Comparison of ENCODE assay signal across 8 mouse cellular contexts in the genomic region with DNA sequence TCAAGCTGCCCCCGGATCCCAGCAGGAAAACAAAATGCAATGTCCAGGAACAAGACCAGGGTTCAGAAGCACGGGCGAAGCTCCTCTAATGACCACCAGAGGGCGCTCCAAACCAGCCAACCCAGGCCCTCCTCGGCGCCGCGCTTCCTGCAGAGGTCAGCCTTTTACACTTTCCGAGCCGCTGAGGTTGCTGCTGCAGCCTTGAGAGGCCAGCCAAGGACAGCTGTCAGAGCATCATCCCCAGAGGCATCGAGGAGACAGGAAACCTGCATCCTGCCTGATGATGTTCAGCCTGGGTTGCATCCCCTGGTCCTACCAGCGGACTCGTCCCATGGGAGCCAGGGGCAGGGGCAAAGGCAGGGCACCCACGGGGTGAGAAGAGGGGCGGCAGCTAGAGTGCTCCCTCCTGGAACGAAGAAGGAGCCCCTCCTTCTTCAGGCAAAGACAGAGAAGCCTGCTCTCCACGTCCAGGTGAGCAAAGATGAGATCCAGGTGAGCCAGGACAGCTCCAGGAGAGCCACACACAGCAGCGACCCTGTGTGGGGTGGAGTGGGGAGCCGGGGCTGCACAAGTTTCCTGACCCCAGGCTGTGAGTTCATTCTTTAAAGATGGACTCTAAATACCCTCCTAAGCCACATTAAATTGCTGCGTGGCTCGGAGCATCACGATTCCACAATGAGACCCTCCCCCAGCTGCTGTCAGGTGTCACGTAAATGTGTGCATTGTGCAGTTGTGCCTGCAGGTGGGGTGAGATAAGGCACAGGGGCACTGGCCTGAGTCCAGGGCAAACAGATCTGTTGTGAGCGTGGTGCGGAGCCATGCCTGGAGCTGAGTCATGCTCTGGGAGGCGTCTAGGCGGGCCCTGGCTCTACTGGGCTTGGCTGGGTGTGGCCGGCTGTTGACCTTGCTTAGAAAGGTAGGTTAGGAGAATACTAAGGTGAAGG. TPM values are rescaled to one million over a fixed set of nuclear protein-coding genes. Genes with fewer than 3 reads are reported as not detected.
A peak's percentile ranks its signal among the peaks of the same experiment; 100 is the strongest.
DNase-seq lines count a peak whose midpoint lies in the region; ATAC-seq lines count a peak whose summit lies in the region.

A gene (plus strand): TSS at position 204 of the 944 bp plus-strand sequence.

- no peaks in the 10 kb centered on the region for H3K9me3 ChIP-seq in hindbrain, embryonic 13.5 days

- 19% methylated on average over 28 of the region's 28 CpGs for WGBS in hindbrain, embryonic 13.5 days

- ATAC-seq in hindbrain, embryonic 13.5 days (ENCODE audit: low FRiP score), result peak; percentile 81

- H3K4me2 ChIP-seq in hindbrain, embryonic 13.5 days, result peak within 1 kb of the TSS; percentile 55

- peak within 1 kb of the TSS; percentile 68 for H3K9ac ChIP-seq in hindbrain, embryonic 13.5 days

- H3K36me3 ChIP-seq in hindbrain, embryonic 13.5 days, result no peaks in the 10 kb centered on the region

- peaks cover 8% of the 10 kb centered on the region for H3K4me1 ChIP-seq in hindbrain, embryonic 13.5 days (replicated peaks)

- H3K4me3 ChIP-seq in hindbrain, embryonic 13.5 days, result peak within 1 kb of the TSS; percentile 29

- DNase-seq in Muller cell, postnatal 12 days (ENCODE audit: inconsistent ontology term), result peak; percentile 85
- peak; percentile 93 to 95 for DNase-seq in cerebellum, postnatal 10 days
- DNase-seq in frontal cortex, postnatal 14 days (ENCODE audit: low spot score in 2 of 2), result peak; percentile 64 to 87
- peak; percentile 82 to 84 for DNase-seq in layer of hippocampus, postnatal 14 days (ENCODE audit: low spot score in 2 of 2)
- DNase-seq in lung, postnatal 10 days, result peak; percentile 87
- DNase-seq in ovary, postnatal 14 days (ENCODE audit: low spot score), result peak; percentile 86
- peak; percentile 25 to 75 for DNase-seq in thymus, postnatal 10 days (ENCODE audit: low spot score in 2 of 2)

- H3K27me3 ChIP-seq in hindbrain, embryonic 13.5 days, result peaks cover 35% of the 10 kb centered on the region

- no peak within 1 kb of the TSS for H3K27ac ChIP-seq in hindbrain, embryonic 13.5 days

RNA-seq across cellular contexts. Expression of the gene that starts here (rescaled TPM):
- polyA plus RNA-seq in hindbrain, embryonic 13.5 days (2015; fragmentation: Nextera tagmentation; extraction: Ambion mirVana), result 1.9 and 2.8 TPM in 2 replicates
- 10 to 100 TPM in 1 of 2 experiments, 1 to 10 TPM in 1; 9.9 to 10.9 TPM for total RNA-seq in layer of hippocampus, postnatal 14 days (2021)
